Mouse (Mus musculus) brain, embryonic 14.5 days (tissue): ENCODE measurements at regions not wholly inside any gene's neighbourhood (a gene's known extent, or its start where the extent isn't known, plus 50 kb on each side); places are given as distances from the start of the nearest gene placed in this dataset.

Experiments
- CTCF ChIP-seq: fragments of 200-500 bp; IDR thresholded peaks from 2 replicates; pipeline ENCODE4 v1.5.1; 2012; ENCODE audit warnings: inconsistent platforms, mild to moderate bottlenecking, moderate library complexity, borderline replicate concordance; ENCODE audit not compliant: insufficient read depth, insufficient read length; ENCODE audit errors: extremely low read depth
- POLR2A ChIP-seq: fragments of 200-500 bp; IDR thresholded peaks from 2 replicates; pipeline ENCODE4 v1.6.1; 2012; ENCODE audit warnings: mild to moderate bottlenecking, inconsistent platforms, borderline replicate concordance; ENCODE audit not compliant: poor library complexity, insufficient read depth, insufficient read length, severe bottlenecking; ENCODE audit errors: extremely low read depth

DNA sequence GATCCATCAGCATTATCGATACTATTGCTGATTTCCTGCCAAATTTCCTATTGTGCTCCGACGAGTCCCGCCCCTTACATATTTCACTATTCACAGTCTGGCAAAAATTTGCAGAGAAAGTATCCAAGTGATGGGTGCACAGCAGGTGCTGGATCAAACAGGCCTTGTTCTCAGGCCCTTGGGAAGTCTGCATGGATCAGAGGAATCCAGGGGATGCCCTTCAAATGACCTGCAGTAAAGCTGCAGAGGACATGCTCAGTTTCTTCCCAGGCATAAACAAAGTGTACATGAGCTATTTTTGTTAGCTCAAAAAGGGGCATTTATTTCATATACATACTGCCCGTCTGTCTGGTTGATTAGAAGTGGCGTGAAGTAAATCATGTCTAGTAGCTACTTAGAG is 194.2 kb upstream of the Zic1 start:
- TF ChIP-seq POLR2A: no peak
- no peak for TF ChIP-seq CTCF
